Mouse (Mus musculus): Measurements from ENCODE around the gene Repin1.

DNA sequence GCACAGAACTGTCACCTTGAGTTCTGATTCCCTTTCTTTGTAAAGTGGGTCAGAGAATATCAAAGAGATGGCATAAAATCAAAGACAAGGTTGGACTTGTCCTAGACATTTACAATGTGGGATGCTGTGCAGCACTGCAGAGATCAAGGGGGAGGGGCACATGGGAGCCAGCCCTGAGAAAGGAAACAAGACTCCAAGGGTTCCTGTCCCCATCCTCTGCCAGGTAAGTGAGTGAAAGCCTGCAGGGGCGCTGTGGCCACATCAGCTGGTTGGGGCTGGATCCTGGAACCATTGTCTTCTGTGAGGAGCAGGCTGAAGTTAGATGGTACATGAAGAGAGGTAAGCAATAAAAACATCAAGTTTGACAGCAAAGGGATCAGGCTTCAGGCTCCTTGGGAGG lies 29.8 kb downstream of the Repin1 start:
- no peak for TF ChIP-seq KAT2A (conservative IDR thresholded peaks at IDR 0.05; ENCODE audit: low read depth, low read length)
- no peak for TF ChIP-seq MYC (IDR thresholded peaks at IDR 0.05; ENCODE audit: low read depth, low read length)
- TF ChIP-seq CTCF (IDR thresholded peaks at IDR 0.05 in 2 of 3, conservative IDR thresholded peaks at IDR 0.05 in 1 of 3; ENCODE audit: control insufficient read depth in 1 of 3, insufficient read depth in 1 of 3, low read depth in 2 of 3, low read length in 3 of 3, poor library complexity in 1 of 3, severe bottlenecking in 1 of 3) = no peak
- TF ChIP-seq GATA1 (IDR thresholded peaks at IDR 0.05; ENCODE audit: low read depth, low read length) = no peak
- no peak for TF ChIP-seq NRF1 (IDR thresholded peaks at IDR 0.05; ENCODE audit: insufficient read depth, low read depth, low read length, poor library complexity, severe bottlenecking)
- TF ChIP-seq ZC3H11A (IDR thresholded peaks at IDR 0.05; ENCODE audit: low read depth, low read length) = no peak
- no peak for TF ChIP-seq EP300 (IDR thresholded peaks at IDR 0.05; ENCODE audit: low read depth in 1 of 2, low read length in 2 of 2)
- TF ChIP-seq POLR2A (IDR thresholded peaks at IDR 0.05; ENCODE audit: control insufficient read depth in 1 of 2, insufficient read depth in 1 of 2, low read depth in 1 of 2, low read length in 2 of 2, poor library complexity in 1 of 2) = no peak
